Mouse (Mus musculus): Measurements from ENCODE around the gene Unc93a2.
"Not testable (repeated sequence)": the region's sequence is repeated elsewhere in the genome, so short reads cannot be mapped to it uniquely, and the experiment has no call there.

DNA sequence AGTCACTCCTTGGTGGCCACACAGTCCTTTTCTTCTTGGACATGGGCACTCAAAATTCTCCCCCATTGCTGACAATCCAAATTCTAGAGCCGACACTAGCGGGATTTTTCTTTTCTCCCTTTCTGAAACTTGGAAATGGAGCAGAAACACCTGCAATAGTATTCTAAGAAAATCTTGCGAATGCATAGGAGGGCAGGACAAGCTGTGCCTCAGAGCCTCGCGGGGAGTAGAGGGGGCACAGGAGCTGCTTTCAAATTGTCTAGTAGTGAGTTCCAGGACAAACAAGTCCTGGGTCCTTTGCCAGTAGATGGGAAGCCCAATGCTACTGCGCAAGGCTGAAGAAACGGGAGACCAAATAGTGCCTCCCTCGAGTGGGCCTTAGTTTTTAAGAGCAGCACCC is 10.4 kb upstream of the Unc93a2 start:
- not testable (repeated sequence) for TF ChIP-seq CTCF (IDR thresholded peaks at IDR 0.05; ENCODE audit: extremely low read depth, insufficient read length, insufficient replicate concordance, low read depth, low read length); POLR2A (IDR thresholded peaks at IDR 0.05; ENCODE audit: low read depth, low read length)
